Mouse (Mus musculus) spleen, adult 2 months (tissue): ENCODE measurements around the gene Mylip. TPM values are rescaled to one million over a fixed set of nuclear protein-coding genes. Genes with fewer than 3 reads are reported as not detected.

Source experiments
- DNase-seq, 2 experiments: peaks; one replicate each; pipeline versions ENCODE4 v3.0.0 to v3.0.0-alpha.2; 2012 to 2021; ENCODE audit warnings: low spot score in 2 of 2, low read depth in 1 of 2
- H3K27ac ChIP-seq: fragments of 200-500 bp; 2 replicates; pipeline ENCODE4 v1.5.1; 2012; ENCODE audit warnings: low read length, inconsistent platforms; ENCODE audit not compliant: insufficient read depth
- H3K27me3 ChIP-seq: fragments of 200-500 bp; 2 replicates; pipeline ENCODE4 v1.6.1; 2012; ENCODE audit warnings: mild to moderate bottlenecking, moderate library complexity, low read length, inconsistent platforms; ENCODE audit not compliant: control insufficient read depth, insufficient read depth
- H3K36me3 ChIP-seq: fragments of 200-500 bp; 2 replicates; pipeline ENCODE4 v1.6.1; 2012; ENCODE audit warnings: mild to moderate bottlenecking, low read length, inconsistent platforms; ENCODE audit not compliant: control insufficient read depth, insufficient read depth
- H3K4me1 ChIP-seq: fragments of 200-500 bp; 2 replicates; pipeline ENCODE4 v1.6.1; 2011; ENCODE audit warnings: inconsistent platforms; ENCODE audit not compliant: control insufficient read depth, insufficient read depth, insufficient read length
- H3K4me3 ChIP-seq: fragments of 200-500 bp; 2 replicates; pipeline ENCODE4 v1.5.1; 2011; ENCODE audit warnings: mild to moderate bottlenecking, inconsistent platforms; ENCODE audit not compliant: insufficient read depth, insufficient read length; ENCODE audit errors: extremely low read depth
- CTCF ChIP-seq: fragments of 200-500 bp; IDR thresholded peaks from 2 replicates; pipeline ENCODE4 v1.5.1; 2011; ENCODE audit warnings: mild to moderate bottlenecking, inconsistent platforms; ENCODE audit not compliant: insufficient read depth, insufficient read length, insufficient replicate concordance; ENCODE audit errors: extremely low read depth
- POLR2A ChIP-seq: fragments of 200-500 bp; IDR thresholded peaks from 2 replicates; pipeline ENCODE4 v1.6.1; 2011; ENCODE audit warnings: low read depth, low read length, inconsistent platforms
- WGBS: fragments of 180-500 bp; shearing (Covaris S2); methylation state at CpG from one replicate; pipeline ENCODE4 v1.1.7; 2018; 5-methylcytosine and 5-hydroxymethylcytosine counted together
- polyA plus RNA-seq: library from polyadenylated mRNA; depleted of rRNA; stranded (reverse); fragments of >200 nt; gene quantifications from 2 replicates; pipeline ENCODE4 v1.2.3, GENCODE M21; 2012

Mylip gene
- polyA plus RNA-seq, 1 experiment: 31.4 TPM

GRCm38 (mm10) chr13:45382208-45382607 is 7.3 kb upstream of the Mylip start:
- H3K27ac ChIP-seq: no peak overlapping the region
- H3K36me3 ChIP-seq: no peaks in the 10 kb centered on the region
- no peak for TF ChIP-seq CTCF
- no peak for TF ChIP-seq POLR2A
- no peaks in the 10 kb centered on the region for H3K27me3 ChIP-seq
- no peaks in the 10 kb centered on the region for H3K4me1 ChIP-seq
- H3K4me3 ChIP-seq: no peak overlapping the region
- no peak for DNase-seq
- WGBS: 61% methylated on average over 7 of the region's 7 CpGs

- no peak for DNase-seq
- no peaks in the 10 kb centered on the region for H3K4me1 ChIP-seq
- H3K27me3 ChIP-seq: no peaks in the 10 kb centered on the region
- no peaks in the 10 kb centered on the region for H3K36me3 ChIP-seq
- H3K4me3 ChIP-seq: no peak overlapping the region
- 90% methylated on average over 2 of the region's 2 CpGs for WGBS
- H3K27ac ChIP-seq: no peak overlapping the region
- TF ChIP-seq POLR2A (no peak), CTCF (no peak)
Observed at GRCm38 (mm10) chr13:45384636-45385035, 4.9 kb upstream of the Mylip start.

DNA sequence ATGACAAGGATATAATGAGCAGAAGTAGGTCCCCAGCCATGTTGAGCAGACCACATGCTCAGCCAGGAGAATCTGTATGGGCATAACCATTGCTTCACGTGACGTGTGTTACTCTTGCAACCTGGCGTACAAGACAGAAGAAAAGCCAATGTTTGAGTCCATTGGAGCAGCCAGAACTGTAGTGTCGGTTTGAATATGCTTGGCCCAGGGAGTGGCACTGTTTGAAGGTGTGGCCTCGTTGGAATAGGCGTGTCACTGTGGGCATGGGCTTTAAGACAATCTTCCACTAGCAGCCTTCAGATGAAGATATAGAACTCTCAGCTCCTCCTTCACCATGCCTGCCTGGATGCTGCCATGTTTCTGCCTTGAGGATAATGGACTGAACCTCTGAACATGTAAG is 4.0 kb upstream of the Mylip start:
- Histone ChIP-seq H3K4me1 (no peaks in the 10 kb centered on the region), H3K27ac (no peak overlapping the region), H3K4me3 (no peak overlapping the region), H3K36me3 (no peaks in the 10 kb centered on the region), H3K27me3 (no peaks in the 10 kb centered on the region)
- no peak for TF ChIP-seq CTCF
- TF ChIP-seq POLR2A: no peak
- DNase-seq: no peak
- 93% methylated on average over 6 of the region's 6 CpGs for WGBS

GRCm38 (mm10) chr13:45386253-45386652 is 3.3 kb upstream of the Mylip start:
- no peak overlapping the region for H3K4me3 ChIP-seq
- DNase-seq: no peak
- no peak overlapping the region for H3K27ac ChIP-seq
- no peaks in the 10 kb centered on the region for H3K4me1 ChIP-seq
- no peaks in the 10 kb centered on the region for H3K27me3 ChIP-seq
- TF ChIP-seq POLR2A (no peak), CTCF (no peak)
- 95% methylated on average over 14 of the region's 14 CpGs for WGBS
- no peaks in the 10 kb centered on the region for H3K36me3 ChIP-seq

DNA sequence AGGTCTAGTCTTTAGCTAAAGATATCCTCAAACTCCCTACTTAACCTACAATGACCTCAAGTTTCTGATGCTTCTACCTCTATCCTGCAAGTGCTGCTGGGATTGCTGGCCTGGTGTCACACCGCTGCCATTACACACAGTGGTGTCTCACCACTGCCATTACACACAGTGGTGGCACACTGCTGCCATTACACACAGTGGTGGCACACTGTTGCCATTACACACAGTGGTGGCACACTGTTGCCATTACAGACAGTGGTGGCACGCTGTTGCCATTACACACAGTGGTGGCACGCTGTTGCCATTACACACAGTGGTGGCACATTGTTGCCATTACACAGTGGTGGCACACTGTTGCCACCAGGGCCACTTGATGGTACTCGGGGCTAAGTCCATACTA is 2.3 kb upstream of the Mylip start:
- no peak for DNase-seq
- TF ChIP-seq POLR2A: no peak
- TF ChIP-seq CTCF: no peak
- Histone ChIP-seq H3K4me3 (no peak overlapping the region), H3K27me3 (no peaks in the 10 kb centered on the region), H3K36me3 (0 out of 2 replicates have a peak, but pooled peaks cover 1% of the 10 kb centered on the region), H3K4me1 (no peaks in the 10 kb centered on the region; the same call in 1 of the 2 replicates), H3K27ac (no peak overlapping the region)
- over 99% methylated on average over 4 of the region's 4 CpGs for WGBS

DNA sequence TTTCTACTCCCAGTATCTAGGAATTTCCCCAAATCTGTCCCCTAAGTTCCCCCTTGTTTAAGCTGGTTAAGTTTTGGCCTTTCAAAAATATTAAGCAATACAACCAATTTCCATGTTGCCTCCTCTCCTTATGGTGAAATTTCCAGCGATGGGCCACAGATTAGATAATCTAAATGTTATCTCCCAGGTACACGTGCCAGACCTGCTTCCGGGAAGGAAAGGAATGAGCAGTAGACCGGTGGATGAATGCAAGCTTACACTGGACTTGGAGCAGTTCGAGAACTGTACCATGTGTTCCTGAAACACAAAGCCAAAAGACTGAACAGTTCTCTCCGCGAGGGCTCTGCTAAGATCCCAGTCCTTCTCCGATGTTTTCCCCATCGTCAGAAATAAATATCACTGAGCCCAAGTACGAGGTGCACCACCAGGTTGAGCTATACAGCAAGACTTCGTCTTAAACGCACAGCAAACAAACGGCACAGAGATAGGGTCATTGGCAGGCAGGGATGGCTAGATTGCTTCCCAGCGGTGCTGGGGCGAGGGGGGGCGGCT is 1.2 kb upstream of the Mylip start:
- TF ChIP-seq CTCF: no peak
- no peak for TF ChIP-seq POLR2A
- H3K27ac ChIP-seq: no peak overlapping the region
- no peak overlapping the region for H3K4me3 ChIP-seq
- H3K36me3 ChIP-seq: peaks cover 3% of the 10 kb centered on the region; the same call in 1 of the 2 replicates
- WGBS: 91% methylated on average over 16 of the region's 16 CpGs
- no peaks in the 10 kb centered on the region for H3K27me3 ChIP-seq
- peaks cover 6% of the 10 kb centered on the region; the same call in 1 of the 2 replicates for H3K4me1 ChIP-seq
- DNase-seq: no peak

- Histone ChIP-seq H3K36me3 (peaks cover 5% of the 10 kb centered on the region; the same call in 1 of the 2 replicates), H3K4me3 (peak overlapping the region; percentile 38), H3K27me3 (no peaks in the 10 kb centered on the region), H3K27ac (no peak overlapping the region), H3K4me1 (peaks cover 6% of the 10 kb centered on the region; the same call in 1 of the 2 replicates)
- 46% methylated on average over 4 of the region's 4 CpGs for WGBS
- no peak for DNase-seq
- TF ChIP-seq CTCF (no peak), POLR2A (no peak)
Observed at GRCm38 (mm10) chr13:45388889-45389288, 653 bp upstream of the Mylip start.
